Mouse (Mus musculus): ENCODE results near the gene Hist1h1t. TPM values are rescaled to one million over a fixed set of nuclear protein-coding genes. Genes with fewer than 3 reads are reported as not detected.

Gene Hist1h1t
- polyA plus RNA-seq, 1 experiment from 2014 or later: not detected

Small RNA genes within 50 kb of the gene (microRNA-seq; reads per million reads assigned to microRNA genes)
- gene Gm44314 (not detected), gene Gm44350 (not detected)

Other genes with a start within 250 kb of the Hist1h1t start
- gene Btn1a1, start 229.9 kb upstream of the Hist1h1t start, polyA plus RNA-seq (2015; fragmentation: Nextera tagmentation; extraction: Ambion mirVana): 0.18 and 0.22 TPM in 2 replicates
- gene Btn2a2, start 207.0 kb upstream of the Hist1h1t start, polyA plus RNA-seq (2015; fragmentation: Nextera tagmentation; extraction: Ambion mirVana): 0.61 and 0.67 TPM in 2 replicates
- gene Hist1h4h, start 164.8 kb upstream of the Hist1h1t start, polyA plus RNA-seq (2015; fragmentation: Nextera tagmentation; extraction: Ambion mirVana): 4.8 and 6.3 TPM in 2 replicates
- 4.1 and 7.5 TPM in 2 replicates for gene Hist1h2af, start 161.9 kb upstream of the Hist1h1t start, polyA plus RNA-seq (2015; fragmentation: Nextera tagmentation; extraction: Ambion mirVana)
- 3.4 and 5.4 TPM in 2 replicates for gene Hist1h3g, start 160.4 kb upstream of the Hist1h1t start, polyA plus RNA-seq (2015; fragmentation: Nextera tagmentation; extraction: Ambion mirVana)
- gene Hist1h2bh, start 152.4 kb upstream of the Hist1h1t start, polyA plus RNA-seq (2015; fragmentation: Nextera tagmentation; extraction: Ambion mirVana): 0.77 and 0.83 TPM in 2 replicates
- gene Hist1h3f, start 151.8 kb upstream of the Hist1h1t start, polyA plus RNA-seq (2015; fragmentation: Nextera tagmentation; extraction: Ambion mirVana): 1.1 TPM in 1 of 2 replicates, not detected in the other
- gene Hist1h4f, start 144.2 kb upstream of the Hist1h1t start, polyA plus RNA-seq (2015; fragmentation: Nextera tagmentation; extraction: Ambion mirVana): 0.65 and 0.95 TPM in 2 replicates
- gene Hist1h1d, start 142.6 kb upstream of the Hist1h1t start, polyA plus RNA-seq (2015; fragmentation: Nextera tagmentation; extraction: Ambion mirVana): 0.32 and 0.51 TPM in 2 replicates
- 2.1 and 4.8 TPM in 2 replicates for gene Hist1h3e, start 133.4 kb upstream of the Hist1h1t start, polyA plus RNA-seq (2015; fragmentation: Nextera tagmentation; extraction: Ambion mirVana)
- 68.7 and 88.5 TPM in 2 replicates for gene Hist1h2ae, start 124.6 kb upstream of the Hist1h1t start, polyA plus RNA-seq (2015; fragmentation: Nextera tagmentation; extraction: Ambion mirVana)
- gene Hist1h2bg, start 124.4 kb upstream of the Hist1h1t start, polyA plus RNA-seq (2015; fragmentation: Nextera tagmentation; extraction: Ambion mirVana): 5.5 and 6.0 TPM in 2 replicates
- 2.9 and 5.8 TPM in 2 replicates for gene Hist1h2bf, start 121.6 kb upstream of the Hist1h1t start, polyA plus RNA-seq (2015; fragmentation: Nextera tagmentation; extraction: Ambion mirVana)
- 0.89 and 2.3 TPM in 2 replicates for gene Hist1h2ad, start 121.4 kb upstream of the Hist1h1t start, polyA plus RNA-seq (2015; fragmentation: Nextera tagmentation; extraction: Ambion mirVana)
- gene Hist1h3d, start 120.1 kb upstream of the Hist1h1t start, polyA plus RNA-seq (2015; fragmentation: Nextera tagmentation; extraction: Ambion mirVana): 5.8 and 6.5 TPM in 2 replicates
- 75.2 and 108 TPM in 2 replicates for gene Hist1h4d, start 114.2 kb upstream of the Hist1h1t start, polyA plus RNA-seq (2015; fragmentation: Nextera tagmentation; extraction: Ambion mirVana)
- 1.9 and 2.1 TPM in 2 replicates for gene Hist1h2be, start 74.7 kb upstream of the Hist1h1t start, polyA plus RNA-seq (2015; fragmentation: Nextera tagmentation; extraction: Ambion mirVana)
- gene Hist1h1e, start 73.3 kb upstream of the Hist1h1t start, polyA plus RNA-seq (2015; fragmentation: Nextera tagmentation; extraction: Ambion mirVana): 17.2 and 18.2 TPM in 2 replicates
- 0.76 and 0.78 TPM in 2 replicates for gene Hist1h2ac, start 11.9 kb upstream of the Hist1h1t start, polyA plus RNA-seq (2015; fragmentation: Nextera tagmentation; extraction: Ambion mirVana)
- gene Hist1h2bc, start 11.6 kb upstream of the Hist1h1t start, polyA plus RNA-seq (2015; fragmentation: Nextera tagmentation; extraction: Ambion mirVana): 47.2 and 57.0 TPM in 2 replicates
- gene Hist1h4c, start 2.6 kb downstream of the Hist1h1t start, polyA plus RNA-seq (2015; fragmentation: Nextera tagmentation; extraction: Ambion mirVana): 3.2 and 4.0 TPM in 2 replicates
- gene Hfe, start 15.0 kb downstream of the Hist1h1t start, polyA plus RNA-seq (2015; fragmentation: Nextera tagmentation; extraction: Ambion mirVana): 7.3 and 10.3 TPM in 2 replicates
- gene Hist1h1c, start 43.0 kb downstream of the Hist1h1t start, polyA plus RNA-seq (2015; fragmentation: Nextera tagmentation; extraction: Ambion mirVana): 28.0 and 31.1 TPM in 2 replicates
- 5.8 and 6.6 TPM in 2 replicates for gene Hist1h3c, start 49.8 kb downstream of the Hist1h1t start, polyA plus RNA-seq (2015; fragmentation: Nextera tagmentation; extraction: Ambion mirVana)
- 2.0 and 2.1 TPM in 2 replicates for gene Hist1h2bb, start 50.9 kb downstream of the Hist1h1t start, polyA plus RNA-seq (2015; fragmentation: Nextera tagmentation; extraction: Ambion mirVana)
- 23.3 and 37.2 TPM in 2 replicates for gene Hist1h2ab, start 55.3 kb downstream of the Hist1h1t start, polyA plus RNA-seq (2015; fragmentation: Nextera tagmentation; extraction: Ambion mirVana)
- gene Hist1h3b, start 56.5 kb downstream of the Hist1h1t start, polyA plus RNA-seq (2015; fragmentation: Nextera tagmentation; extraction: Ambion mirVana): 4.0 and 12.0 TPM in 2 replicates
- 4.1 and 4.5 TPM in 2 replicates for gene Hist1h4b, start 61.2 kb downstream of the Hist1h1t start, polyA plus RNA-seq (2015; fragmentation: Nextera tagmentation; extraction: Ambion mirVana)
- 0.33 and 0.60 TPM in 2 replicates for gene Hist1h4a, start 65.4 kb downstream of the Hist1h1t start, polyA plus RNA-seq (2015; fragmentation: Nextera tagmentation; extraction: Ambion mirVana)
- gene Hist1h3a, start 66.6 kb downstream of the Hist1h1t start, polyA plus RNA-seq (2015; fragmentation: Nextera tagmentation; extraction: Ambion mirVana): 3.1 and 7.2 TPM in 2 replicates
- gene Hist1h1a, start 67.9 kb downstream of the Hist1h1t start, polyA plus RNA-seq (2015; fragmentation: Nextera tagmentation; extraction: Ambion mirVana): 0.74 and 2.1 TPM in 2 replicates
- not detected in 2 replicates for gene Trim38, start 74.1 kb downstream of the Hist1h1t start, polyA plus RNA-seq (2015; fragmentation: Nextera tagmentation; extraction: Ambion mirVana)
- not detected in 2 replicates for gene Slc17a2, start 111.2 kb downstream of the Hist1h1t start, polyA plus RNA-seq (2015; fragmentation: Nextera tagmentation; extraction: Ambion mirVana)
- 0.27 and 0.61 TPM in 2 replicates for gene Slc17a3, start 143.6 kb downstream of the Hist1h1t start, polyA plus RNA-seq (2015; fragmentation: Nextera tagmentation; extraction: Ambion mirVana)
- not detected in 2 replicates for gene Slc17a1, start 171.9 kb downstream of the Hist1h1t start, polyA plus RNA-seq (2015; fragmentation: Nextera tagmentation; extraction: Ambion mirVana)
- gene Slc17a4, start 219.2 kb downstream of the Hist1h1t start, polyA plus RNA-seq (2015; fragmentation: Nextera tagmentation; extraction: Ambion mirVana): not detected in 2 replicates
- gene Hist1h2ba, start 238.3 kb downstream of the Hist1h1t start, polyA plus RNA-seq (2015; fragmentation: Nextera tagmentation; extraction: Ambion mirVana): not detected in 2 replicates
- gene Hist1h2aa, start 238.6 kb downstream of the Hist1h1t start, polyA plus RNA-seq (2015; fragmentation: Nextera tagmentation; extraction: Ambion mirVana): not detected in 2 replicates

Data from limb, embryonic 15.5 days (tissue).